Mouse (Mus musculus) c-Kit-positive CD71-positive TER-119-positive erythroid progenitor cells, embryonic 14.5 days (primary cell): ENCODE data around the gene Lama5.
"Not testable (repeated sequence)": the region's sequence is repeated elsewhere in the genome, so short reads cannot be mapped to it uniquely, and the experiment has no call there.

ENCODE experiments used
- DNase-seq: peaks from one replicate; pipeline ENCODE4 v3.0.0-alpha.2; 2013; ENCODE audit warnings: low spot score

Gene Lama5

DNA sequence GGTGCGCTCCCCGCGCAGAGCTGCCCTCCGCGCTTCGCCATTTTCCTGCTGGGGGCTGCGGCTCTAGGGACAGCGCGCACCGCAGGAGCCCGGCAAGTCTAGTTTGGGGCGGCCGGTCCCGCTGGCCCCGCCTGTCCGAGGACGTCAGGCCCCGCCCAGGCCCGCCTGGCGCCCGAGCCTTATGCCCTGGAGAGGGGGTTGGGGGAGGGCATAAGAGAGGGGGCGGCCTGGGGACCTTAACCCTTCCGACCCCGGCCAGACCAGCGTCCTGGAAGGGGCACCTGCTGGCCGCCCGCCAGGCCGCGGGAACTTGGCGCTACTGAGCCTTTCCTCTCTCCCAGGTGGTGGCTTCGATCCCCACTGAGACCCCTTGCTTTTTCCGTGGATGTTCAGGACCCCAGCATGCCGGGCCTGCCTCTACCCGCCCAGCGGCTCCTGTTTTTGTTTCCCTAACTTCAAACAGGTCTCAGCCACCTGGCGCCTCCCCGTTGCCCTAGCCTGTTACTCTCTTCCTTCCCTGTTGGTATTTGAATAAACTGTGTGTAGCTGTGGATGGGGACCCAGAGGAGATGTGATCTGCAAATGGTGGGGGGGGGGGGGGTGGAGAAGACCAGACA, at the start of gene Lama5:
Gene Lama5, minus strand, starts transcription at position 98 of the 617 bp plus-strand sequence.
- no peak for DNase-seq

DNA sequence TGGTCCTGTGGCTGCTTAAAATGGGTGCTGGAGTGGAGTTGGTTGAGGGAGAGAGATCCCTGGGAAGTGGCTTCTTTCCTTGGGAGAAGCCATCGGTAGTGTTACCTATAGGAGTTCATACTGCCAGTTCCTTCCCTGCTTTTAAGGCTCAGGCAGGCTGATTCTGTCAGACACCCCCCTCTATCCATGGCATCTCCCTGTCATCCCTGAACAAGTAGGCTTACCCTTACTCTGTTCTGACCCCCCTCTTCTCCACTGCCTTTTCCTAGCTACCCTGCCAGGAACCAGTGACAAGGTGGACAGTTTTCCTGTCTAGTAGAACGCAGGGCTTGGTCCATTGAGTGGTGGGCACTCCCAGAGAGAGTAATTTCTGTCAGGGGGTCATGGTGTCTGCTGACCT, 48.9 kb upstream of the Lama5 start:
- DNase-seq: no peak

DNA sequence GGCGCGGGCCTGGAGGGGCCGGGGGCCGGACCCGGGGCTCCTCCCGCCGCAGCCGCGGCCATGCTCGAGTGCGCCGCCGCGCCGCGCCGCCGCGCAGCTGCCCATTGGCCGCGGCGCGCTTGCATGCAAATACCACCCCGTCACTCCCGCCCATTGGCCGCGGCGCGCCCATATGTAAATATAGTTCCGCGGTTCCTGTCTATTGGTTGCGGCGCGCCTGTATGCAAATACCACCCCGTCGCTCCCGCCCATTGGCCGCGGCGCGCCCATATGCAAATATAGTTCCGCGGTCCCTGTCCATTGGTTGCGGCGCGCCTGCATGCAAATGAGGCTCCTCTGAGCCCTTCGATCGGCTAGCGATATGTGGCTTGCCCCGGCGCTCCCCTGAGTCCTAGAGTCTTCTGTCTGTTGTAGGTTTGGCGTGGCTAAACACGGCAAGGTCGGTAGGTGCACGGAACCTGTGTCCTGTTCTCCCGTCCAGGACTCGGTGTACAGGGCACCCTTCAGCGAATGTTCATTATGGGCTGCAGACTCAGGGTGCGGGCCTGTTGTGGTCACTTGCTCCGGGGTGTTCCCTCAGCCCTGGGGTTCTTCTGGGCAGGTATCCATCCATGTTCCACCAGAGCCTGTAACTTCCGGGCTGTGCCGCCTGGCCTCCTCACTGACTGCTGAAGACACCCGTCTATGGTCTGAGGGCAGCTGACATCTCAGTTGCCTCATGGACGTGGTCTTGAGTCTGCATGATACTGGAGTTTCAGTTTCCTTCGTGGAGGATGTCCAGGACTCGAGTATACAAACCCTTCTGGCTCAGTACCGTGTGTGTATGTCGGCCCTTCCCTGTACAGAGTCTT, 48.0 kb upstream of the Lama5 start, which contains the start of gene Cables2:
Gene Cables2, minus strand, starts transcription at position 103 of the 851 bp plus-strand sequence.
- DNase-seq: peak; percentile 96

DNA sequence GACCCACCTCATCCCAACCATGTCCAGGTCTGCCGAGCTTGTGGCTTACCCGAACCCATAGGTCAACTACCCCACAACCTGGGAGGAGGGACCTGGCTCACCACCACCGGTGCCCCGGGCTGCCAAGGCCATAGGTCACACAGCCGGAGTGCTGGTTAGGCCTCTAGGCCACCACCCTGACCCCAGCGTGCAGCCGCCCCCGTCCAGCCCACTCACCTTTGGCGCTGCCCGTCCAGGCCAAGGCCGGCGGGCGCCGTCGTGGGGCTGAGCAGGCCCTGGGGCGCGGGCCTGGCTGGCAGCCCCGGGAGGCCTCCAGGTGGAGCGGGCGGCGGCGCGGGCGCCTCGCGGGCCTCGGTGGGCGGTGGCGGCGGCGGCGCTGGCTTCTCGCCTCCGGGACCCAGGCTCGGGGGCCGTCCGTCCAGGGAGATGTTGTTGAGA, 47.2 kb upstream of the Lama5 start:
- DNase-seq: no peak

DNA sequence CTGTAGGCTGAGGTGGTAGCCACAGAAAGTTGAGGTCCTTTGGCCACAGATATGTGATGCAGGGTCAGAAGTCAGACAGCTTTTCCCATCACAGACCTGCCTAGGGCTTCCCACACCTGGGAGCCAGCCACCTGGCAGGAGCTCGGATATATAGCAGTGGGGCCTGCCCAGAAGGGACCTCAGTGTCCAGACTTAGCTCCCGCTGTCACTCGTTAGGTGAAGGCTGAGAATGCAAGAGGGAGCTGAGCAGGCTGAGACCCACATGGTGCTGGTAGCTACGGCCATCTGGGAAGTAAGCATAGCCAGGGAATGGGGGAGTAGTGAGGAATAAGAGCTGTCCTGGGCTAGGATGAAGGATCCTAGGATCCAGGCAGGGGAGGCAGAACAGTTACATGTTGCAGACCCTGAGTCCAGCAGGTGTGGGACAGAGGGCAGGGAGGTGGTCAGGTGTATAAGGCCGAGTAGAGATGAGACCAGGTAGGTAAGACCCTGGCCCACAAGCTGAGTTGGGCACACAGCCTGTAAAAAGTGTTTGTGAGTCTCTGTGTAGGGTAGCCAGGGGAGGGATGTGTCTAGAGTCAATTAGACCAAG, 46.2 kb upstream of the Lama5 start:
- no peak for DNase-seq

DNA sequence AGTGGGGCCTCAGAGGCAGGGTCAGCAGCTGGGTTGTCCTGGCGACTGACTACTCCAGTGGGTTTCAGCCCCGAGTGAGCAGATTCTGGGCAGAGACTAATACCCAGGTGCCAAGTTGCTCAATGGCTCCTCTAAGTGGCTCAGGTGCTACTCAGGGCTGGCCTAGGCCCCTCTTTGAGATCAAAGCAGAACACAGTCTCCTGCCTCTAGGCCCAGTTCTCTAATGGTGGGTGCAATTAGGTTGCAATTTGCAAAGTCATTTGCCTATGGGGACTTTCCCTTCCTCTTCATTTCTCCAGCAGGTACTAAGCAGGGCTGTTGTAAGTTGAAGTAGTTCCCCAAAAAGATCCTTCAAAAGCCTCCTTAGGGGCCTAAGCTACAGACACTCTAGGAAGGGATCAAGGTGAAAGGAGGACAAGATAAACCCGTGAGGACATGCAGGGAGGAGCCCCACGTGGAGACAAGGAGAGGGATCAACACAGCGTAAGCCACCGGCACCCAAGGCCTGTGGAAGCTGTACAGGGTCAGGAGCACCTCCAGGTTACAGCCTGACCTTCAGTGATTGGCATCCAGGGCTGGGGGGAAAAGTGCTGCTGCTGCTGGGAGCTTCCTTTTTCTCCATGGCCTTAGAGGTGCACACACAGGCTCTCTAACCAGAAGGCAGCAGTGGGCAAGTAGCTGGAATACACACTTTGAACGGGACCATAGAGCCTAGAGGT, 45.0 kb upstream of the Lama5 start:
- no peak for DNase-seq

DNA sequence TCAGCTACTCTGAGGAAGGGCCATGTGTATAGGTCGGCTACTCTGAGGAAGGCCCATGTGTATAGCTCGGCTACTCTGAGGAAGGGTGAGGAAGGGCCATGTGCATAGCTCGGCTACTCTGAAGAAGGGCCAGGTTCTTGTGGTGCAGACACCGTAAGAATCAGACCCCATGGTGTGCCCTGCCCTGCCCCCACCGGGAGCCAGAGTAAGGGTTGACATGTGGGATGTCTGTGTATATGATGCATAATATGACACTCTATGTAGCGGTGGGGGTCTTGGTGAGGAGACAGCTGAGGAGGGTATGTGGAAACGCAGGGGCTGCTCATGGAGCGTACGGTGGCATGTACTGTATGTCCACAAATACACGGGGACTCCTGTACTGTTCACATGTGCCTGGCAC, 43.7 kb upstream of the Lama5 start:
- DNase-seq: no peak

DNA sequence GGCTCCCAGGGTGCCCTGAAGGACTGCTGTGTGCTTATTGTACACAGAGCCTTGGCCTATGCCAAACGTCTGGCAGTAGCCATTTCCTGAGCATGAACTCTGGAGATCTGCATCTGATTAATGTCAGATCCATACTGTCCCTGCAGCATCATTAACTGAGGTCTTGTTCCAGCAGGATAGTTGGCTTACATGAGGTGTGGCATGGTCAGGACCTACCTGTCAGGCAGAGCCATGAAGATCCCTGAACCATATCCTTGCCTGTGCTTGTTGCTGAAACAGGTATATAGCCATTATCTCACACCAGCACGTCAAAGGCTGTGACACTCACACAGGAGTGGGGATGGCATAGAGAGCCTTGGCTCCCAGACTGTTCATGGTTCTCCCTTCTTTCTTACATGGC, 42.3 kb upstream of the Lama5 start:
- DNase-seq: no peak

DNA sequence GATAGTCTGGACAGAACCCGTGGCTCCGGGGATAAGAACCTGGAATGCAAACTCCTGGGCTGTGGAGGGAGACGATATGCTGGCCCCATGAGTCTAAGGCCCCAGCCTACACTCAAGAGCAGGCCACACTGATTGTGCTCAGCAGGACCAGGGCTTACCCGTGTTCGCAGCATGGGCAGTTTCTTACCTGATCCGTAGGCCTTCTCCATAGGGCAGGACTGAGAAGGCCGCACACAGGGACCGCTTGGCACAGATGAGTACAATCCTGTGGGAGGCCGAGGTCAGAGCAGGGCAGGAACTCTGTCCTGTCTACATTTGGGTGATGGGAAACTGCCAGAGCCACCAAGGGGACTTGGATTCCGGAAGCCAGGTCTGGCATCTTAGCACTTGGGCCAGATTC, 37.2 kb upstream of the Lama5 start:
- DNase-seq: no peak

DNA sequence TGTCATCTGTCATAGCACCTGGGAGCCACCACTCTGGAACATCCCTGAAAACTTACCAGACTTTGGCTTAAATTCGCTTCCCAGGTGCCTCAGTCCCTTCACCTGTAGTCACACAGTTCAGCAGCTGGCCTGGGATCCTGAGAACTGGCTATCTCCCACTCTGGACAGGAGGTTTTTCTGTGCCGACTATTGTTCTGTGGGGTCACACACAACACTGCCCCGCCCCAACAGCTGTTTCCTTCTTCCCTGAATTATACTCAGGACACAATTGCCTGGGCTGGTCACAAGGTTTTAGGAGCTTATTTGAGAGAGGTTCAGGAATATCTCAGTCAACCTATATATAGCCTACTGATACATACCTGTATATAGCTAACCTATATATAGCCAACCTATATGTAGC, 36.8 kb upstream of the Lama5 start:
- no peak for DNase-seq

DNA sequence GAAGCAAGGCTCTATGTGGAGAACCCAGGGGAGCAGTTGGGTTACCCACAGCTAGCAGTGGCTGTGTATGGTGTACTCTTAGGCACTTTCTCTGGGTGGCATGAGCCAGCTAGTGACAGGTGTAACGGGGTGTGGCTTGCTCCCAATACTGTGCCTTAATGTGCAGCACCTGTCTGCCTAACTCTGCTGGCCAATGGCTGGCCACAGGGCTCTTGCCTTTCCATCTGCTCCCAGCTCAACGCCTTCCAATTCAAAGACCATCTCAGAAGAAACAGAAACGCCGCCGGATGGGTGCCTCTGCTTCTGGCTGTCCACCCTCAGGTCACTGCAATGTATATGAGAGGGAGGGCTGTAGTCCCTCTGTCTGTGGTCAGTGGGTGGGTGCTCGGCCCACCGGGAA, 36.2 kb upstream of the Lama5 start:
- no peak for DNase-seq

DNA sequence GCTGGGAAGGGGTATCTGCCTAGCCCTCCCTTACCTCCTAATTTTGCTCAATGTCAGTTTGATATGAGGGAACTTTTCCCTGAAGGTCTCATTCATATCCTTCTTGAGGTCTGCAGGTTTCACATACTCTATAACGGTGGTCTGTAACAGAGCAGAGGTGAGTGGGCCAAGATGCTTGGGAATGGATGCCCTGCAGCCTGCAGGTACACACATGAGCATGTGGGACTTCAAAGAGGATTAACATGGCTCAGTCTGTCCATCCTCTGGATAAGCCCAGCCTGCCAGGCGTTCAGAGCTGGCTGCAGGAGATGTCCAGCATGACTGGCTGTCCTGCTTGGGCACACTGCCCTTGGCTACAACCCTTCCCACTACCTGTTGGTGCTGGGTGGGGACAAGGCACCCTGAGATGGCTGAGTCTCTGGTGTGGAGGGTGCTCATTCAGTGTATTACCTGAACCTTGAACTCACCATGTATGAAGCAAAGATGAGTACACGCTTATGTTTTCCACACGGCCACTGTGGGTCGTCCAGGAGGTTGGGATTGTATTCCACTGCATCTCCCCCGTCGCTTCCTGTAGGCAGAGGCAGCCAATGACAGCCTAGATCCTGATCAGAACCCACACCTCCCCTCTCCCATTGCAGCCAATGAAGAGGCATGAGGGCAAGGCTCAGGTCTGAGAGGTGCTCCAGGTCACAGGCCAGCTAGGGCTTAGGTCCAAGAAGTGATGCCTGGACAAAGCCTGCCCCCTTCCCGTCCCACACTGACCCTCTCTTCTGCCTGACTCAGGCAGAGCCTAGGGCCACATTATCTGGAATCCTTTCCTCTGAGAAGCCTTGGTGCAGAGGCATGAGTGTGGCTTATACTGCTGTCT, 35.2 kb upstream of the Lama5 start:
- no peak for DNase-seq

DNA sequence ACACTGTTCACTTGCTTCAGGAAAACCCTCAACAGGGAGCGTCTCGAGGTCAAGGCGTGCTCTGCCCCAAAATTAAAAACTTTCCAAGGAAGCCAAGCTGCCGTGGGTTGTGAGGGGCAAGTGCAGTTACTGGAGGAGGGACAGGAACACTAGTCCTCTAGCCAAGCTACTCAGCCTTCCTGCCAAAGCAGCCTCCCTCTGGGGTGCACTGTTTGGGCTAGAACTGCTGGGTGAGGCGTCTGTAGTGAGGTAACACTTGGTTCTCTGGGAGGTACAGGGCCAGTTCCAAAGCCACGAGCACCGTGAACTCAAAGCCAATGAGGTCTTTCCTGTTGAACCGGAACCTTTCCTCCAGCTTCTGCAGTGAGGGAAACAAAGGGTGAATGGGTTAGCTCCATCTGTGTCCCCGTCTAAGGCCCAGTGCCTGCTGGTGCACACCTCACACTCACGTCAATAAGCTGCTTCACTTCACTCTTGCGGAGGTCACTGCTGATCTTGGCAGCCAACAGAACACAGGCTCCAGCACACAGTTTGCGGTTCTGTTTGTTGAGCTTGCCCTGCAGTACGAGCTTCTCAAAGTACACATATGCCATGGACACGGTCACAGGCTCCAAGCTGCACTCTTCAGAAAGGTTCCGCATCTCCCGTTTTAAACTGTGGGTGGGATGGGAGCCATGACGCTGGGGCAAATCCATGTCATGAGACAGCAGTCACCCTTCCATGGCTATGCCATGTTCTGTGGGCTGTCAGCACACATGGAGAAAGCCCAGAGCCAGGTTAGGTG, 34.4 kb upstream of the Lama5 start:
- DNase-seq: not testable (repeated sequence)

DNA sequence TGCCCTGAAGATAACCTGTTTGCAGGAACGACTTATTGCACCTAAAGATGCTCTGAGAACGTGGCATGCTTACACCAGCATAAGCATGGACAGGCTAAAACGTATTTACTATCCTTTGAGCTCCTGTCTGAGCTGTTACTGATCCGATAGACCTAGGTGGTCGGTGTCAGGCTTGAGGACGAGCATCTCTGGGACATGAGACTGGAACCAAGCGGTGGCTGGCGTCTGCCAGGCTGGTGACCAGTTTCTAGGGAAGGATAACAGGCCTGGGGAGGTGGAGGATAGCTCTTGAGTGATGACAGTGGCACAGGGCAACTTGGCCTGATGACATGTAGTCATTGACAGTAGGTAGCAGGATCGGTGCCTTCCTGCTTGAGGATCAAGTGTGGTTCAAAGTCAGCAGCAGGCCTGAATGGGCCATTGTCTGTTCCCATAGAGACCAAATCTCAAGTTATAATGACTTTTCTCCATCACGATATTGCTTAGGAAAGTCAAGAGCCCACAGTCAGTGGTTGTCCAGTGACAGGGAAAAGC, 33.4 kb upstream of the Lama5 start:
- DNase-seq: not testable (repeated sequence)

DNA sequence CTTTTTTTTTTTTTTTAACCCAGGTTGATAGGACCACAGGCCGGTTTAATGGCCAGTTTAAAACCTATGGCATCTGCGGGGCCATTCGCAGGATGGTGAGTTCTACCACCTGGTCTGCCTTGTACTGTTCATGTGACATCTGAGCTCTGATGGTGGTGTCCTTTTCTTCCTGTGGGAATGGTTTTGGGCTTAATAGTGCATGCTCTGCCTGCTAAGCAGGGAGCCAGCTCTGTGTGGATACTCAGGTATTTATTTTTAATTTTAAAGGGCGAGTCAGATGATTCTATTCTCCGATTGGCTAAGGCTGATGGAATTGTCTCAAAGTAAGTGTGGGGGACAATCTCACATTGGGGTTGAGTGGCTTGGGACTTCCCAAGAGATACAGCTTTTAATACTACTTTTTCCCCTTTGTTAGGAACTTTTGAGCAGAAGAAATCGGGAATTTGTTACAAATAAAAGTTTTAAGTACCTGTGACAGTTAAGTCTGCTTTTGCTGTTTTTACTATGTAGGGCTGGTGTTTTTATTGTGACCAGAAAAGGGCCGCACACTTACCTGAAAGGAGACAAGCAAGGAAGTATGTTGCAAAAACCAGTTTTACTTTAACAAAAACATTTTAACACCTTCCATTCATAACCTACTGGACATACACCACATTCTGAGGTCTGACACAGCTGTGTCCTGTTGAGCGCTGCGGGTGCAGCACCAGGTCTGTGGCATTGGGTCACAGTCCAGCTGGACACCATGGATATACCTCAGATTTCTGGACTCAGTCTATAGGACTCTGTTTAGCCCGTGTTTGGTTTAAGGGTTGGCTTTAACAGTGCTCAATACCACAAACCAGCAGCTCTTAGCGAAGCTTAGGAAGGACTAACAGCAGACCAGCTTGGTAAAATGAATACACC, 32.6 kb upstream of the Lama5 start:
- DNase-seq: no peak

DNA sequence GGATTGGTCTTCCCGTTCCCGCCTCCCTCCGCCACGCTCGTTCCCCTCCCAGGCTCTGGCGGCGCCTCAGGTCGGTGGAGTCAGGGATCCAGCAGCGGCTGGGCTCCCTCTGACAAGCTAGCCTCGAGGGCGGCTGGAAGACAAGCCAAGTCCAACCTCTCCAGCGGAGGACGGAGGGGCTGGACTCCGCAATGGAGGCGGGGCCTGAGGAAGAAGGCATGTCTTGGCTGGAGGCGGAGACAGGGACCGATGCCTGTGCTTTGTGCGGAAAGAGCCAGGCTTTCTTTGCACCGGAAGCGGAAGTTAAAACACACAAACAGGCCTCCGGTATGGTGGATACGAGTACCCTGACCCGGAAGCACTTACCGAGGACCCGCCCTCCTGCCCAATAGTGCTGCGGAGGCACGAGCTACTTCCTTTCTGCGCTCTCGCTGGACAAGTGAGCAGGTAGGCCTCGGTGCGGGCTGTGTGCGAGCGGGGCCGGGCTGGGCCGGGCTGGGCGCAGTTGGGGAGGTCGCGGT, 31.4 kb upstream of the Lama5 start, which contains the start of gene Rps21:
Gene Rps21, plus strand, starts transcription at position 377 of the 521 bp plus-strand sequence.
- peak; percentile 98 for DNase-seq

DNA sequence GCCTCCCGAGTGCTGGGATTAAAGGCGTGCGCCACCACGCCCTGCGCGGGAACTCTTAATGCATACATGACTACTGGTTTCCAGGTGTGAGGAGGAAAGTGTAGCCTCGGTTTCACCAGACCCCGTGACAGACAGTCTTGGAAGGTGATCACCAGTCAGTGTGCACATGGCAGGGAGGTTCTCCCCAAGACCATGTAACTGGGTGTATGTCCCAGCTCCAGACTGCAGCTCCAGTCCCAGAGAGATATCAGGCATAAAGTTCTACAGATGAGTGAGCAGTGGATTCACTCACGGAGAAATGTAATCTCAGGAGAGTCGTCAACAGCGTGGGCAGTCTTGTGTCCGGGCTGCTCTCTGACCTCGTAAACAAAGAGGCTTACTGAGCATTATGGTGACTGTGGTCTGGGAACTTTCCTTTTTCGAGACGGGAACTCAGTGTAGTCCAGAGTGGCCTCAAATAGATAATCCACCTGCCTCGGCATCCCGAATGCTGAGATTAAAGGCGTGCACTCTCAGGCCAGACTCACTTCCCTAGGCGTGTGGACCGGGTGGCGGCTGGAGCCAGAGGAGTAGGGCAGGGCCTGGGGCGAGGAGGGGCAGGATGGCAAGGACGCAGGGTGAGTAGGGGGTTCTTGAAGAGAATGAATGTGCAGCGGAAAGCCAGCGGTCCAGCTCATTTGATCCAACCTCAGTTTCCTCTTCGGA, 30.8 kb upstream of the Lama5 start:
- DNase-seq: no peak

DNA sequence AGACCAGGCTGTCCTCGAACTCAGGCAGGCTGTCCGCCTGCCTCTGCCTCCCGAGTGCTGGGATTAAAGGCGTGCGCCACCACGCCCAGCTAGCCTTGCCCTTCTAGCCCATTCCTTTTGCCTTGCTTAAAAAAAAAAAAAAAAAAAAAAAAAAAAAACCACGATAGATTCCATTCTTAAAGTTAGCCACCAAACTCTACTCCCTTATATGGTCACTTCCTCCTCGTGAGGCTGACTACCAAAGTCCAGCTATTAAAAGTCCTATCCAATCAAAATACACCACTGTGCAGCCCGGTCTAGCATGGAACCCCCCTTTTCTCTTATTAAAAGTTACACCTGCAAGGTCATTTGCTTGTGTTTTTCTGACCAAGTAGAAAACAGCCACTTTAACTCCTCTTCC, 30.0 kb upstream of the Lama5 start:
- no peak for DNase-seq
